ENCODE assay signal across 10 mouse cellular contexts in genomic region chr6:49096421-49096820, GRCm38 (mm10). TPM values are rescaled to one million over a fixed set of nuclear protein-coding genes. Genes with fewer than 3 reads are reported as not detected.
DNase-seq lines count a peak whose midpoint lies in the region; ATAC-seq and TF ChIP-seq lines count a peak whose summit lies in the region.
"Had no signal": no experiment of that assay in that cellular context is flagged by ENCODE, and none has a peak within 500 bp of the region (broad histone marks: within the 10 kb centered on the region; RNA-seq: fewer than 3 reads in every experiment).

No protein-coding gene starts in this region.

- no peak overlapping the region for H3K9ac ChIP-seq in forebrain, postnatal 0 days
- peak overlapping the region; percentile 32; the same call in 1 of the 2 replicates for H3K9ac ChIP-seq in heart, embryonic 14.5 days (ENCODE audit: low read length)
- H3K9ac ChIP-seq: neural tube, embryonic 12.5 days had no signal

- 71% methylated on average over 7 of the region's 7 CpGs for WGBS in forebrain, postnatal 0 days
- WGBS in forebrain, embryonic 10.5 days, result 96% methylated on average over 7 of the region's 7 CpGs
- 59% methylated on average over 7 of the region's 7 CpGs for WGBS in heart, embryonic 14.5 days

- peak; percentile 30 for ATAC-seq in forebrain, postnatal 0 days
- peak; percentile 7; the same call in 1 of the 2 replicates for ATAC-seq in heart, embryonic 14.5 days (ENCODE audit: insufficient number of reproducible peaks, insufficient read depth, low FRiP score, low read depth)

- H3K36me3 ChIP-seq in forebrain, postnatal 0 days (ENCODE audit: insufficient read depth), result peaks cover 12% of the 10 kb centered on the region
- H3K36me3 ChIP-seq in forebrain, embryonic 10.5 days (replicated peaks), result peaks cover 100% of the 10 kb centered on the region
- H3K36me3 ChIP-seq in heart, embryonic 14.5 days (ENCODE audit: control insufficient read depth, insufficient read depth, low read length), result peaks cover 42% of the 10 kb centered on the region

- no peaks in the 10 kb centered on the region for H3K27me3 ChIP-seq in forebrain, postnatal 0 days (ENCODE audit: insufficient read depth, low read length)
- H3K27me3 ChIP-seq in forebrain, embryonic 10.5 days (ENCODE audit: poor library complexity, severe bottlenecking), result no peaks in the 10 kb centered on the region
- H3K27me3 ChIP-seq in heart, embryonic 14.5 days (ENCODE audit: control insufficient read depth, insufficient read depth, low read length), result no peaks in the 10 kb centered on the region
- H3K27me3 ChIP-seq: CH12.LX; neural tube, embryonic 12.5 days had no signal

- no peak for TF ChIP-seq CTCF in forebrain, postnatal 0 days (IDR thresholded peaks at IDR 0.05; ENCODE audit: low read depth)

- H3K9me3 ChIP-seq in forebrain, postnatal 0 days (ENCODE audit: low read length), result no peaks in the 10 kb centered on the region
- no peaks in the 10 kb centered on the region for H3K9me3 ChIP-seq in forebrain, embryonic 10.5 days
- H3K9me3 ChIP-seq in heart, embryonic 14.5 days (ENCODE audit: control insufficient read depth, low read length), result no peaks in the 10 kb centered on the region
- H3K9me3 ChIP-seq: neural tube, embryonic 12.5 days had no signal

- peaks cover 7% of the 10 kb centered on the region for H3K4me1 ChIP-seq in forebrain, postnatal 0 days (ENCODE audit: insufficient read depth)
- H3K4me1 ChIP-seq in forebrain, embryonic 10.5 days, result no peaks in the 10 kb centered on the region
- H3K4me1 ChIP-seq in heart, embryonic 14.5 days (ENCODE audit: control insufficient read depth in 2 of 2, insufficient read depth in 2 of 2, low read length in 2 of 2), result peaks cover 28 to 44% of the 10 kb centered on the region in 2 experiments
- H3K4me1 ChIP-seq: neural tube, embryonic 12.5 days had no signal

- no peak for DNase-seq in forebrain, postnatal 0 days
- no peak for DNase-seq in forebrain, embryonic 10.5 days (ENCODE audit: extremely low spot score, low spot score)
- peak; percentile 99 for DNase-seq in 3T3-L1 (ENCODE audit: low read depth, low spot score)
- DNase-seq in cerebellum, adult 8-10 months, result peak; percentile 31
- peak; percentile 27 to 33 for DNase-seq in layer of hippocampus, postnatal 10 days (ENCODE audit: low spot score in 2 of 2)
- peak; percentile 31 for DNase-seq in telencephalon, adult 2 months (ENCODE audit: low read depth, low spot score)
- DNase-seq in right cerebral cortex, postnatal 36 days (ENCODE audit: low spot score in 2 of 2), result no peak

- H3K27ac ChIP-seq in forebrain, postnatal 0 days (ENCODE audit: low read depth, low read length), result no peak overlapping the region
- no peak overlapping the region for H3K27ac ChIP-seq in forebrain, embryonic 10.5 days
- H3K27ac ChIP-seq in heart, embryonic 14.5 days (replicated peaks in 1 of 2; ENCODE audit: control insufficient read depth in 1 of 2, insufficient read depth in 1 of 2, low read depth in 2 of 2, low read length in 2 of 2), result peak overlapping the region; percentile 35 to 72
- H3K27ac ChIP-seq: neural tube, embryonic 12.5 days had no signal

- H3K4me3 ChIP-seq in forebrain, postnatal 0 days (ENCODE audit: low read depth, low read length), result no peak overlapping the region
- no peak overlapping the region for H3K4me3 ChIP-seq in forebrain, embryonic 10.5 days
- H3K4me3 ChIP-seq in heart, embryonic 14.5 days (ENCODE audit: control insufficient read depth in 1 of 2, insufficient read depth in 1 of 2, low read depth in 1 of 2, low read length in 2 of 2), result no peak overlapping the region
- H3K4me3 ChIP-seq: neural tube, embryonic 12.5 days had no signal

- H3K4me2 ChIP-seq in forebrain, postnatal 0 days (ENCODE audit: low read depth), result no peak overlapping the region
- H3K4me2 ChIP-seq in heart, embryonic 14.5 days (ENCODE audit: low read length), result peak overlapping the region; percentile 56
- H3K4me2 ChIP-seq: neural tube, embryonic 12.5 days had no signal

RNA-seq across cellular contexts. Expression of gene Malsu1, which starts 22.8 kb away (rescaled TPM):
- 25.5 and 28.0 TPM in 2 replicates for total RNA-seq in forebrain, postnatal 0 days (2014; rRNA removed)
- polyA plus RNA-seq in forebrain, postnatal 0 days (2015; fragmentation: Nextera tagmentation; extraction: Ambion mirVana), result 87.3 and 108 TPM in 2 replicates
- polyA plus RNA-seq in forebrain, embryonic 10.5 days (2016; fragmentation: Nextera tagmentation; extraction: Ambion mirVana), result 71.4 and 71.9 TPM in 2 replicates
- 59.3 and 59.8 TPM in 2 replicates for polyA plus RNA-seq in heart, embryonic 14.5 days (2014; fragmentation: Nextera tagmentation; extraction: Ambion mirVana)
- 10 to 100 TPM; 24.5 to 34.2 TPM for total RNA-seq in layer of hippocampus, postnatal 10 days (2021)

Comparison
In these comparisons a context has a peak if more than half of its experiments do, and no peak if none do; other contexts are left out.
1. DNase-seq: peak in 3T3-L1 (single experiment), cerebellum, adult 8-10 months (single experiment), layer of hippocampus, postnatal 10 days (2 of 2) and telencephalon, adult 2 months (single experiment); none in forebrain, postnatal 0 days (single experiment), forebrain, embryonic 10.5 days (single experiment) and right cerebral cortex, postnatal 36 days (0 of 2).
2. H3K27ac ChIP-seq: peak in heart, embryonic 14.5 days (2 of 2); none in forebrain, postnatal 0 days (single experiment) and forebrain, embryonic 10.5 days (single experiment).